Mouse (Mus musculus) liver, adult 2 months (tissue): ENCODE measurements around the gene Neurog3. TPM values are rescaled to one million over a fixed set of nuclear protein-coding genes. Genes with fewer than 3 reads are reported as not detected.

Experiments
- DNase-seq: peaks from one replicate; pipeline ENCODE4 v3.0.0-alpha.2; 2011; ENCODE audit warnings: low read depth, low spot score; ENCODE audit errors: extremely low read depth
- H3K27ac ChIP-seq: fragments of 200-500 bp; replicated peaks from 2 replicates; pipeline ENCODE4 v1.5.1; 2012; ENCODE audit warnings: low read depth, mild to moderate bottlenecking, control low read depth, inconsistent platforms, low read length; ENCODE audit not compliant: insufficient read depth
- H3K27me3 ChIP-seq: fragments of 200-500 bp; 2 replicates; pipeline ENCODE4 v1.6.1; 2012; ENCODE audit warnings: mild to moderate bottlenecking, moderate library complexity, low read length, inconsistent platforms; ENCODE audit not compliant: control insufficient read depth, insufficient read depth
- H3K36me3 ChIP-seq: fragments of 200-500 bp; 2 replicates; pipeline ENCODE4 v1.6.1; 2012; ENCODE audit warnings: low read length, inconsistent platforms; ENCODE audit not compliant: control insufficient read depth, insufficient read depth
- H3K4me1 ChIP-seq: fragments of 200-500 bp; 2 replicates; pipeline ENCODE4 v1.6.1; 2011; ENCODE audit warnings: low read length; ENCODE audit not compliant: control insufficient read depth, insufficient read depth
- H3K4me3 ChIP-seq: fragments of 200-500 bp; 2 replicates; pipeline ENCODE4 v1.5.1; 2011; ENCODE audit warnings: low read depth, mild to moderate bottlenecking, control low read depth, low read length, moderate library complexity; ENCODE audit not compliant: insufficient read depth
- H3K79me2 ChIP-seq: fragments of 200-500 bp; 2 replicates; pipeline ENCODE4 v1.6.1; 2012; ENCODE audit warnings: inconsistent platforms, mild to moderate bottlenecking, low read length, moderate library complexity; ENCODE audit not compliant: control insufficient read depth, insufficient read depth
- H3K9ac ChIP-seq: fragments of 200-500 bp; 2 replicates; pipeline ENCODE4 v1.6.1; 2012; ENCODE audit warnings: low read depth, mild to moderate bottlenecking, control low read depth, inconsistent platforms, low read length
- CTCF ChIP-seq: fragments of 200-500 bp; IDR thresholded peaks from 2 replicates; pipeline ENCODE4 v1.5.1; 2011; ENCODE audit warnings: low read depth, low read length, control low read depth
- POLR2A ChIP-seq: fragments of 200-500 bp; IDR thresholded peaks from 2 replicates; pipeline ENCODE4 v1.6.1; 2011; ENCODE audit warnings: low read length, control low read depth; ENCODE audit not compliant: insufficient read depth; ENCODE audit errors: extremely low read depth
- WGBS: fragments of 180-500 bp; shearing (Covaris S2); methylation state at CpG from one replicate; pipeline ENCODE4 v1.1.7; 2018; 5-methylcytosine and 5-hydroxymethylcytosine counted together
- polyA plus RNA-seq: library from polyadenylated mRNA; depleted of rRNA; stranded (reverse); fragments of >200 nt; gene quantifications from 2 replicates; pipeline ENCODE4 v1.2.3, GENCODE M21; 2012
- total RNA-seq: library from RNA; depleted of rRNA; stranded (reverse); fragments of >200 nt; gene quantifications from 2 replicates; pipeline ENCODE4 v1.2.3, GENCODE M21; 2014

The Neurog3 gene
- total and polyA plus RNA-seq, 2 experiments = not detected

GRCm38 (mm10) chr10:62093903-62094302 lies 39.0 kb upstream of the Neurog3 start:
- no peak overlapping the region for H3K9ac ChIP-seq
- no peaks in the 10 kb centered on the region for H3K79me2 ChIP-seq
- no peak for DNase-seq
- no peak overlapping the region for H3K4me3 ChIP-seq
- no peak overlapping the region for H3K27ac ChIP-seq
- TF ChIP-seq POLR2A = no peak
- no peak for TF ChIP-seq CTCF
- no peaks in the 10 kb centered on the region for H3K27me3 ChIP-seq
- H3K4me1 ChIP-seq = no peaks in the 10 kb centered on the region
- 70% methylated on average over 7 of the region's 7 CpGs for WGBS
- H3K36me3 ChIP-seq = no peaks in the 10 kb centered on the region

- WGBS = 80% methylated on average over 6 of the region's 6 CpGs
- no peak for TF ChIP-seq POLR2A
- no peak for TF ChIP-seq CTCF
- Histone ChIP-seq H3K4me1 (no peaks in the 10 kb centered on the region), H3K9ac (no peak overlapping the region), H3K79me2 (no peaks in the 10 kb centered on the region), H3K27ac (no peak overlapping the region), H3K36me3 (no peaks in the 10 kb centered on the region), H3K4me3 (no peak overlapping the region), H3K27me3 (no peaks in the 10 kb centered on the region)
- DNase-seq = no peak
Measured at GRCm38 (mm10) chr10:62094401-62094800, 38.5 kb upstream of the Neurog3 start.

GRCm38 (mm10) chr10:62099749-62100403 lies 33.0 kb upstream of the Neurog3 start:
- Histone ChIP-seq H3K79me2 (no peaks in the 10 kb centered on the region), H3K4me3 (no peak overlapping the region), H3K4me1 (no peaks in the 10 kb centered on the region), H3K36me3 (no peaks in the 10 kb centered on the region), H3K27ac (no peak overlapping the region), H3K27me3 (no peaks in the 10 kb centered on the region), H3K9ac (no peak overlapping the region)
- no peak for DNase-seq
- WGBS = 67% methylated on average over 10 of the region's 10 CpGs
- TF ChIP-seq CTCF (no peak), POLR2A (no peak)

- 13% methylated on average over 7 of the region's 7 CpGs for WGBS
- Histone ChIP-seq H3K27ac (no peak overlapping the region), H3K36me3 (no peaks in the 10 kb centered on the region), H3K9ac (no peak overlapping the region), H3K4me3 (no peak overlapping the region), H3K27me3 (no peaks in the 10 kb centered on the region), H3K4me1 (no peaks in the 10 kb centered on the region), H3K79me2 (no peaks in the 10 kb centered on the region)
- TF ChIP-seq CTCF (peak; percentile 74), POLR2A (no peak)
- peak; percentile 12 for DNase-seq
Measured at GRCm38 (mm10) chr10:62101504-62102439, 31.1 kb upstream of the Neurog3 start.

GRCm38 (mm10) chr10:62104835-62105576 lies 27.9 kb upstream of the Neurog3 start:
- Histone ChIP-seq H3K27me3 (no peaks in the 10 kb centered on the region), H3K79me2 (no peaks in the 10 kb centered on the region), H3K9ac (no peak overlapping the region), H3K4me1 (no peaks in the 10 kb centered on the region), H3K27ac (no peak overlapping the region), H3K36me3 (no peaks in the 10 kb centered on the region), H3K4me3 (no peak overlapping the region)
- 22% methylated on average over 7 of the region's 7 CpGs for WGBS
- TF ChIP-seq CTCF (peak; percentile 74), POLR2A (no peak)
- DNase-seq = peak; percentile 44
